Mouse (Mus musculus) kidney, postnatal 0 days (tissue): ENCODE measurements around the gene Rpl38. TPM values are rescaled to one million over a fixed set of nuclear protein-coding genes. Genes with fewer than 3 reads are reported as not detected.
A peak's percentile ranks its signal among the peaks of the same experiment; 100 is the strongest.
"Not testable (repeated sequence)": the region's sequence is repeated elsewhere in the genome, so short reads cannot be mapped to it uniquely, and the experiment has no call there.

Experiments
- ATAC-seq: fragments of 200-750 bp; cut with Nextera tagmentation; replicated peaks from 2 replicates; pipeline ENCODE4 v1.8.0; 2017; ENCODE audit warnings: low read depth, moderate number of reproducible peaks, moderate TSS enrichment, moderate library complexity; ENCODE audit not compliant: low FRiP score
- DNase-seq: peaks from one replicate; pipeline ENCODE4 v3.0.0-alpha.2; 2016; ENCODE audit warnings: low spot score
- H3K27ac ChIP-seq: fragments of 300-500 bp; sonication (generic); 2 replicates; pipeline ENCODE4 v1.5.1; 2014; ENCODE audit warnings: mild to moderate bottlenecking
- H3K27me3 ChIP-seq: fragments of 300-500 bp; sonication (generic); 2 replicates; pipeline ENCODE4 v1.6.1; 2014; ENCODE audit warnings: low read length, mixed read lengths; ENCODE audit not compliant: insufficient read depth
- H3K36me3 ChIP-seq: fragments of 300-500 bp; sonication (generic); 2 replicates; pipeline ENCODE4 v1.6.1; 2014; ENCODE audit warnings: low read length, mixed read lengths; ENCODE audit not compliant: insufficient read depth
- H3K4me1 ChIP-seq: fragments of 300-500 bp; sonication (generic); replicated peaks from 2 replicates; pipeline ENCODE4 v1.6.1; 2014; ENCODE audit warnings: antibody characterized with exemption, low read length, mixed read lengths; ENCODE audit not compliant: insufficient read depth
- H3K4me2 ChIP-seq: fragments of 300-500 bp; sonication (generic); 2 replicates; pipeline ENCODE4 v1.6.1; 2014; ENCODE audit warnings: mild to moderate bottlenecking, low read length, moderate library complexity, mixed read lengths
- H3K4me3 ChIP-seq: fragments of 300-500 bp; sonication (generic); replicated peaks from 2 replicates; pipeline ENCODE4 v1.5.1; 2014; ENCODE audit warnings: low read depth, low read length
- H3K9ac ChIP-seq: fragments of 300-500 bp; sonication (generic); 2 replicates; pipeline ENCODE4 v1.6.1; 2014; ENCODE audit warnings: low read depth, low read length
- H3K9me3 ChIP-seq: fragments of 300-500 bp; sonication (generic); replicated peaks from 2 replicates; pipeline ENCODE4 v1.6.1; 2016; ENCODE audit warnings: low read length, inconsistent platforms, mixed read lengths
- CTCF ChIP-seq: IDR thresholded peaks from 2 replicates; pipeline ENCODE4 v1.5.1; 2016; ENCODE audit warnings: antibody characterized with exemption, low read depth, mild to moderate bottlenecking, moderate library complexity
- WGBS: fragments of 180-500 bp; shearing (Covaris S2); extraction: QIAGEN DNeasy Blood & Tissue Kit; methylation state at CpG from one replicate; pipeline ENCODE4 v1.1.7; 2014; 5-methylcytosine and 5-hydroxymethylcytosine counted together
- polyA plus RNA-seq: library from polyadenylated mRNA; unstranded; fragments of >200 nt; fragmentation: Nextera tagmentation; extraction: Ambion mirVana; gene quantifications from 2 replicates; pipeline ENCODE4 v1.2.1, GENCODE M21; 2015

The Rpl38 gene
- polyA plus RNA-seq, 1 experiment from 2014 or later: 1,429 TPM

DNA sequence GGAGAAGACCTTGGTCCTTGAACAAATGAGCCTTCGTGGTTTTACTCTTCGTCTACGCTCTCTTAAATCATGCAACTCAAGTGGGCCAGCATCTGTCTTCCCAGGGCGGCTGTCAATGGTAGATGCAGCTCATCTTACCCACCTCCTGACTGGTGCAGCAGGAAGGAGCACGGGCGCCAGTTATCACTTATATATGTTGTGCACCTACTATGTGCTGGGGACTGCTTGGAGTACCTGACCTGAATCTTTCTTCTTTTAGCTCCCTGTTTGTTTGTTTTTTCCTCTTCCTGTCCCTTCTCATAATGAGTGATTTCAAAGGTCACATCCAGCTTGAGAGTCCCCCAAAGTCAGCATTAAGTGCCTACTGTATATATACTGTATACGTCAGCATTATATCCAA is 4.2 kb upstream of the Rpl38 start:
- Histone ChIP-seq H3K4me1 (no peaks in the 10 kb centered on the region), H3K36me3 (no peaks in the 10 kb centered on the region), H3K9ac (no peak overlapping the region), H3K27ac (no peak overlapping the region), H3K4me3 (no peak overlapping the region), H3K4me2 (no peak overlapping the region), H3K27me3 (no peaks in the 10 kb centered on the region), H3K9me3 (no peaks in the 10 kb centered on the region)
- DNase-seq (no peak), ATAC-seq (no peak)
- 51% methylated on average over 7 of the region's 7 CpGs for WGBS
- no peak for TF ChIP-seq CTCF

- Histone ChIP-seq H3K27me3 (no peaks in the 10 kb centered on the region), H3K27ac (no peak overlapping the region), H3K9ac (no peak overlapping the region), H3K4me3 (no peak overlapping the region), H3K9me3 (no peaks in the 10 kb centered on the region), H3K4me1 (peaks cover 7% of the 10 kb centered on the region; the same call in 1 of the 2 replicates), H3K36me3 (no peaks in the 10 kb centered on the region), H3K4me2 (no peak overlapping the region)
- 65% methylated on average over 2 of the region's 2 CpGs for WGBS
- ATAC-seq (no peak), DNase-seq (no peak)
- no peak for TF ChIP-seq CTCF
Measured at GRCm38 (mm10) chr11:114665463-114665862, 2.9 kb upstream of the Rpl38 start.

- WGBS: 10% methylated on average over 13 of the region's 13 CpGs
- Histone ChIP-seq H3K4me1 (peaks cover 7% of the 10 kb centered on the region; the same call in 1 of the 2 replicates), H3K4me3 (no peak overlapping the region), H3K9me3 (no peaks in the 10 kb centered on the region), H3K4me2 (no peak overlapping the region), H3K36me3 (peaks cover 12% of the 10 kb centered on the region; the same call in 1 of the 2 replicates), H3K9ac (no peak overlapping the region), H3K27ac (no peak overlapping the region), H3K27me3 (no peaks in the 10 kb centered on the region)
- ATAC-seq: no peak
- TF ChIP-seq CTCF: no peak
- DNase-seq: no peak
Measured at GRCm38 (mm10) chr11:114666786-114667185, 1.5 kb upstream of the Rpl38 start.

DNA sequence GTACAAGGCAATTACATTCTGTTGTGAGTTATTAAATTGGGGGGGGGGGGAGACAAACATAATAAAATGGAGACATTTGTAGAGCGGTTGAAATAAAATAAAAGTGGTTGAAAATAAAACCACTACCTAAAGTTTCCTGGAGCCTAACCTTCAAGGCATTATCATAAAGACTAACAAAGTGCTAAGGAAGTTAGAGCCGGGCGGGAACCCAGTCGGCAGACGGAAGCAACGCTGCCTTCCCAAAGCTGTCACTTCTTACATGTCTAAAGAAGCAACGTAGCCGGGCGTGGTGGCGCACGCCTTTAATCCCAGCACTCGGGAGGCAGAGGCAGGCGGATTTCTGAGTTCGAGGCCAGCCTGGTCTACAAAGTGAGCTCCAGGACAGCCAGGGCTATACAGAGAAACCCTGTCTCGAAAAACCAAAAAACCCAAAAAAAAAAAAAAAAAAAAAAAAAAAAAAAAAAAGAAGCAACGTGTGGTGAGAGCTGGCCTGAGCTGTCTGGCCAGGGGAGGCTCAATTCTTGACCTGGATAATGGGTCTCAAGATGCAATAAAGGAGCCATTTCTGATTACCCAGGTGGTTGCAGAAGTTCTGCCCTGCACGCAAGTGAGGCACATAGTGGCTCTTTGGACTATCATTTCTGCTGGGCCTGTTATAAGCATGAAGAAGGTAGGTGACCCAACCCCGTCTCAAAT is 940 bp upstream of the Rpl38 start:
- peaks cover 7% of the 10 kb centered on the region; the same call in 1 of the 2 replicates for H3K4me1 ChIP-seq
- no peaks in the 10 kb centered on the region for H3K27me3 ChIP-seq
- H3K9me3 ChIP-seq: no peaks in the 10 kb centered on the region
- no peak for DNase-seq
- H3K4me3 ChIP-seq: no peak overlapping the region
- H3K4me2 ChIP-seq: no peak overlapping the region
- H3K36me3 ChIP-seq: peaks cover 18% of the 10 kb centered on the region
- ATAC-seq: no peak
- TF ChIP-seq CTCF: no peak
- WGBS: 51% methylated on average over 16 of the region's 18 CpGs
- no peak overlapping the region for H3K27ac ChIP-seq
- no peak overlapping the region for H3K9ac ChIP-seq

GRCm38 (mm10) chr11:114667932-114668285 is 415 bp upstream of the Rpl38 start:
- H3K27ac ChIP-seq, ATAC-seq, H3K4me2 ChIP-seq, H3K9ac ChIP-seq, H3K4me1 ChIP-seq, H3K9me3 ChIP-seq, H3K4me3 ChIP-seq, H3K27me3 ChIP-seq: not testable (repeated sequence)
- 25% methylated on average over 11 of the region's 11 CpGs for WGBS
- H3K36me3 ChIP-seq: peaks cover 23% of the 10 kb centered on the region
- DNase-seq: peak; percentile 53

GRCm38 (mm10) chr11:114668741-114669623 is 658 bp downstream of the Rpl38 start:
- Histone ChIP-seq H3K4me2 (peak overlapping the region; percentile 90), H3K27me3 (no peaks in the 10 kb centered on the region), H3K36me3 (peaks cover 30% of the 10 kb centered on the region), H3K9me3 (no peaks in the 10 kb centered on the region), H3K4me3 (peak overlapping the region; percentile 85), H3K9ac (peak overlapping the region; percentile 96), H3K27ac (peak overlapping the region; percentile 96), H3K4me1 (peaks cover 7% of the 10 kb centered on the region; the same call in 1 of the 2 replicates)
- DNase-seq (peak; percentile 92), ATAC-seq (peak; percentile 59)
- peak; percentile 61 for TF ChIP-seq CTCF
- under 1% methylated on average over 60 of the region's 60 CpGs for WGBS
